Mouse (Mus musculus): ENCODE measurements around the gene Plod3.

DNA sequence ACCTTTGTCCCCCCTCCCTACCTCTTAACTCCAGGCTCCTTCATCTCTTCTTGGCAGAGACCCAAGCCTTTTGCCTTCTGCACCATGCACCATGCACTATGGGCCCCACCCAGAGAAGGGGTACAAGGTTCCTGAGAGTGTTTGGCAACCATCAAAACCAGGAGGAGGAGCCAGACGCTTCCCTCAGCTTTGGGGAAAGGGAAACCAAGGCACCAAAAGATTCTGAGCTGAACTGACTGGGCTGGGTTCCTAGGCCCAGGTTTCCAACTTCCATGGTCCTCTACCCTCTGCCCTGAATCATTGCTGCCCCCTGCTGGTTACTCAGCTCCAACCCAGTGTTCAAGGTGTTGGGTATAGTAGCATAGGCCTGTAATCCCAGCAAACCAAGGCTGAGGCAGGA lies 16.1 kb upstream of the Plod3 start:
- TF ChIP-seq POLR2A (IDR thresholded peaks at IDR 0.05; ENCODE audit: low read depth, low read length) (no peak), CTCF (IDR thresholded peaks at IDR 0.05; ENCODE audit: borderline replicate concordance, insufficient read depth, low read length) (peak; percentile 30; the same call in 1 of the 2 replicates)

Data from embryonic fibroblast, embryonic 13.5 days (primary cell).